ENCODE assay signal across 21 mouse cellular contexts in the genomic region with DNA sequence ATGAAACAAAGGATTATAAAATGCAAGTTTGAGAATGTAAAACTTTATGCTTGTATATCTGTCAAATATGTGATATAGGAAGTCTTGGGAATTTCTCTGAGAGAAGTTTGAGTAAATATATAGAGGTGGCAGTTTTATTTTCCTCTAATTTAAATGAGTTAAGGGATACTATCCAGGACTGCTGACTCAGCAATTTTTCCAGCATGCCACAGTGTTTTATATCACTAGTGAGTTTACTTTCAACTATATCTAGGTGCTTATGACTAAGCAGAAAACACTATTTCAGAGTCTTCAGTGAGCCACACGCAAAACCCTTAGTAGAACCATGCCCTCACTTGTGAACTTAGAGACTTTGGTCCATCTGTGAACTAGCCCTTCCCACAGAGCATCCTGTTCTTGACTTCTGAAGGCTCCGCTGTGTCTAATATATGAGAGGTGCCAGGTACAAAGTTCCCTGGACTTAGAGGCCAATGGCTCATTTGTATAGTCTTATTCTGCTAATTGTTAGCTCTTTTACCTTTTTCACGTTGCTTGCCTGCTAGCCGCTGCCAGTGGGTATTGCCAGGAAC. TPM values are rescaled to one million over a fixed set of nuclear protein-coding genes. Genes with fewer than 3 reads are reported as not detected.
DNase-seq lines count a peak whose midpoint lies in the region; ATAC-seq and TF ChIP-seq lines count a peak whose summit lies in the region.
"Had no signal": no experiment of that assay in that cellular context is flagged by ENCODE, and none has a peak within 500 bp of the region (broad histone marks: within the 10 kb centered on the region; RNA-seq: fewer than 3 reads in every experiment).

No protein-coding gene starts in this region.

- no peak overlapping the region for H3K27ac ChIP-seq in kidney, adult 2 months (ENCODE audit: insufficient read depth, low read depth, low read length)
- H3K27ac ChIP-seq in kidney, embryonic 16.5 days (ENCODE audit: low read length) = no peak overlapping the region
- H3K27ac ChIP-seq: embryonic facial prominence, embryonic 15.5 days; forebrain, embryonic 10.5 days; gastrocnemius, adult 2 months; hindbrain, embryonic 15.5 days had no signal

- DNase-seq in kidney, adult 2 months = peak; percentile 76
- peak; percentile 34 to 69 for DNase-seq in kidney, postnatal 36 days
- DNase-seq in kidney, adult 18-20 months = no peak
- peak; percentile 43 for DNase-seq in NIH3T3 (ENCODE audit: low read depth)
- DNase-seq in adrenal gland, adult 18-20 months (ENCODE audit: low spot score in 2 of 2) = no peak
- DNase-seq: adrenal gland, postnatal 10 days; cerebellum, adult 11 months; cerebellum, adult 8-10 months; embryo, embryonic 11 days; gastrocnemius, adult 2 months; gastrocnemius, postnatal 25 days; heart, postnatal 36 days had no signal

- no peaks in the 10 kb centered on the region for H3K9me3 ChIP-seq in kidney, embryonic 16.5 days (ENCODE audit: low read length)
- H3K9me3 ChIP-seq: embryonic facial prominence, embryonic 15.5 days; forebrain, embryonic 10.5 days; heart, embryonic 12.5 days; hindbrain, embryonic 15.5 days had no signal

- TF ChIP-seq POLR2A in kidney, adult 2 months (IDR thresholded peaks at IDR 0.05; ENCODE audit: low read depth, low read length) = no peak

- H3K4me3 ChIP-seq in kidney, adult 2 months (ENCODE audit: insufficient read depth, low read depth, low read length) = no peak overlapping the region
- no peak overlapping the region for H3K4me3 ChIP-seq in kidney, embryonic 16.5 days (ENCODE audit: low read length)
- H3K4me3 ChIP-seq: embryonic facial prominence, embryonic 15.5 days; erythroblast, embryonic 14.5 days; forebrain, embryonic 10.5 days; gastrocnemius, adult 2 months; heart, embryonic 12.5 days; hindbrain, embryonic 15.5 days had no signal

- H3K9ac ChIP-seq in kidney, embryonic 16.5 days (replicated peaks; ENCODE audit: low read length) = no peak overlapping the region
- H3K9ac ChIP-seq: embryonic facial prominence, embryonic 15.5 days; heart, embryonic 12.5 days; hindbrain, embryonic 15.5 days had no signal

- no peak for ATAC-seq in kidney, embryonic 16.5 days (ENCODE audit: low FRiP score, low TSS enrichment)
- ATAC-seq: forebrain, embryonic 14.5 days had no signal

- TF ChIP-seq CTCF in kidney, adult 2 months (conservative IDR thresholded peaks at IDR 0.05; ENCODE audit: insufficient read depth, insufficient read length, low read depth, low read length) = no peak

- 61% methylated on average over 4 of the region's 4 CpGs for WGBS in kidney, adult 2 months
- WGBS in kidney, embryonic 16.5 days = 86% methylated on average over 4 of the region's 4 CpGs

- no peaks in the 10 kb centered on the region for H3K36me3 ChIP-seq in kidney, adult 2 months (ENCODE audit: control insufficient read depth, insufficient read depth, low read length)
- H3K36me3 ChIP-seq in kidney, embryonic 16.5 days (ENCODE audit: insufficient read depth, low read length) = no peaks in the 10 kb centered on the region
- H3K36me3 ChIP-seq: embryonic facial prominence, embryonic 15.5 days; forebrain, embryonic 10.5 days; hindbrain, embryonic 15.5 days had no signal

- H3K4me1 ChIP-seq in kidney, adult 2 months (ENCODE audit: control insufficient read depth, insufficient read depth, low read length) = no peaks in the 10 kb centered on the region; the same call in 1 of the 2 replicates
- no peaks in the 10 kb centered on the region for H3K4me1 ChIP-seq in kidney, embryonic 16.5 days (ENCODE audit: insufficient read depth, low read length)
- H3K4me1 ChIP-seq: embryonic facial prominence, embryonic 15.5 days; forebrain, embryonic 10.5 days; hindbrain, embryonic 15.5 days had no signal

- H3K27me3 ChIP-seq in kidney, adult 2 months (replicated peaks; ENCODE audit: control insufficient read depth, insufficient read depth, low read length) = no peaks in the 10 kb centered on the region
- no peaks in the 10 kb centered on the region for H3K27me3 ChIP-seq in kidney, embryonic 16.5 days (ENCODE audit: insufficient read depth, low read length)
- H3K27me3 ChIP-seq: embryonic facial prominence, embryonic 15.5 days; heart, embryonic 12.5 days; hindbrain, embryonic 15.5 days had no signal

- H3K4me2 ChIP-seq in kidney, embryonic 16.5 days (replicated peaks; ENCODE audit: low read depth, low read length) = no peak overlapping the region
- H3K4me2 ChIP-seq: embryonic facial prominence, embryonic 15.5 days; heart, embryonic 12.5 days; hindbrain, embryonic 15.5 days had no signal

RNA-seq across cellular contexts. Expression of a gene that starts 46.9 kb away (rescaled TPM):
- 0.42 and 0.69 TPM in 2 replicates for polyA plus RNA-seq in kidney, adult 2 months (2012; rRNA removed)
- polyA plus RNA-seq in kidney, embryonic 16.5 days (2015; fragmentation: Nextera tagmentation; extraction: Ambion mirVana) = 23.0 and 23.4 TPM in 2 replicates
- 1 to 10 TPM in 1 of 2 experiments, under 1 TPM in 1; 0.80 to 1.1 TPM for total RNA-seq in adrenal gland, adult 18-20 months (2021)
- total RNA-seq: common myeloid progenitor, adult 5-6 weeks; granulocyte monocyte progenitor cell, adult 5-6 weeks had no signal
- polyA plus RNA-seq: erythroblast, embryonic 14.5 days had no signal

Comparison
In these comparisons a context has a peak if more than half of its experiments do, and no peak if none do; other contexts are left out.
1. DNase-seq: peak in kidney, adult 2 months (single experiment), kidney, postnatal 36 days (2 of 2) and NIH3T3 (single experiment); none in kidney, adult 18-20 months (single experiment) and adrenal gland, adult 18-20 months (0 of 2).
2. RNA of a gene that starts 46.9 kb away (polyA plus RNA-seq): 23.0 to 23.4 TPM in kidney, embryonic 16.5 days; 0.42 to 0.69 TPM in kidney, adult 2 months; every median in the first group is over 10 times any median in the second.